Comparison of ENCODE assay signal across 8 mouse cellular contexts in the genomic region with DNA sequence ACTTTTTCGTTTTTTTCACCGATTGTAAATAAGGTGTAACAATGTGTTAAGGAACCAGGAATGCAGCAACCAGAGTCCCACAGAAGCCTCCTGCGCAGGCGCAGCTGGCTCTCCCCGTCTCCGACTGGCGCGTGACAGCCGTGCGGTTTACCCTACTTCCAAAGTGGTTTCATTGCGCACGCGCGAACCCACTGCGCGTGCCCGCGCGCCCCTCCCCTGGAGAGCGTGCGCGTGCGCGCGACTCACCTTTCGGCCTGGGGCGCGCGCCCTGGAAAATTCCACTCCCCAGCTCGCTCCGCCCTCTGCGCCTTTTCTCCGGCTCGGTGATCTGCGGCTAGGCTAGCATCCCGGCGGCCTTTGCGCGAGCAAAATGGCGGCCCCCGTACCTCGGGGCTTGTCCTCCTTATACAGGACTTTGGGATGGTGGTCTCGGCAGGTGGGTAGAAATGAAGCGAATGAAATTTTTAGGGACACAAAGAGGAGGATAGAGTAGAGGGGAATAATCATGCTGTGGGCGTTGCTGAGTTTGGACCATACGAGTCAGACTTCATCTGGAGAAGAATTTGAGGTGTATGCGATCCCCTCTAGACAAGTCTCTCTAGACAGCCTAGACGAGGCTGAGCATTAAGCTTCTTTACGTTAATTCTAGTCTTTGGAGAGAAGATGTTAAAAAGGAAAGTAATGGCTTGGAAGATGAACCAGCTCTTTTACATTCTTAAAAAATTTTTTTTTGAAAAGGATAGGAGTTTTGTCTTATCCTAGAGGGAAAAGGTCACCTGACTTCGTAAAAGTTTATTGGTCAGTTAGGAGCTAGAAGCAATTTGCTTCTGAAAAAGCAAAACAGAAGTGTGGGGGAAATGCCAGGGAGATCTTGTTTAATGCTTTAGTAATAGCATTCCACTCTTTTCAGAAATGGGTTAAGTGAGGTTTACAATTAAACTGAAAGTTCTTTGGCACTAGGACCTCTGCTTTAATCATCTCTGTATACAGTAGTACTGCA. TPM values are rescaled to one million over a fixed set of nuclear protein-coding genes. Genes with fewer than 3 reads are reported as not detected.
A peak's percentile ranks its signal among the peaks of the same experiment; 100 is the strongest.
DNase-seq lines count a peak whose midpoint lies in the region; ATAC-seq and TF ChIP-seq lines count a peak whose summit lies in the region.

A gene (plus strand): TSS at position 213 of the 1,000 bp plus-strand sequence.

- peak; percentile 89 for TF ChIP-seq POLR2A in cortical plate, adult 2 months (IDR thresholded peaks at IDR 0.05; ENCODE audit: extremely low read depth, insufficient read depth, low read length)

- H3K27ac ChIP-seq in cortical plate, adult 2 months (ENCODE audit: insufficient read depth, low read length) = no peak within 1 kb of the TSS

- 0 out of 2 replicates have a peak, but pooled peaks cover under 1% of the 10 kb centered on the region for H3K4me1 ChIP-seq in cortical plate, adult 2 months (ENCODE audit: control insufficient read depth, insufficient read depth, low read length)

- peak; percentile 99 for DNase-seq in gastrocnemius, postnatal 10 days
- peak; percentile 100 for DNase-seq in induced T-regulatory cell, adult 2 months (ENCODE audit: low read depth)
- peak; percentile 96 to 99 for DNase-seq in left cerebral cortex, adult 9 months (ENCODE audit: low spot score in 2 of 2)
- DNase-seq in right cerebral cortex, postnatal 14 days = peak; percentile 99
- DNase-seq in urinary bladder, postnatal 36 days (ENCODE audit: low spot score in 2 of 2) = peak; percentile 96 to 98

- no peak for TF ChIP-seq CTCF in cortical plate, adult 2 months (IDR thresholded peaks at IDR 0.05; ENCODE audit: extremely low read depth, insufficient read depth, low read length)

- ATAC-seq in activated CD4-positive, CD25-positive, alpha-beta regulatory T cell, adult 4 months = peak; percentile 95
- ATAC-seq in megakaryocyte progenitor cell, adult 5-6 weeks (replicated peaks; ENCODE audit: poor library complexity) = peak; percentile 98

- H3K4me3 ChIP-seq in cortical plate, adult 2 months (ENCODE audit: insufficient read depth, low read length) = peak within 1 kb of the TSS; percentile 49

RNA-seq across cellular contexts. Expression of the gene that starts here (rescaled TPM):
- polyA plus RNA-seq in activated CD4-positive, CD25-positive, alpha-beta regulatory T cell, adult 4 months (2017; shearing (Covaris generic)) = 10 to 100 TPM; 44.6 to 48.7 TPM
- polyA plus RNA-seq in cortical plate, adult 2 months (2012; rRNA removed) = 27.7 and 29.5 TPM in 2 replicates
- total RNA-seq in gastrocnemius, postnatal 10 days (2021) = 10 to 100 TPM; 28.5 to 33.8 TPM
- 34.7 and 43.6 TPM in 2 replicates for total RNA-seq in megakaryocyte progenitor cell, adult 5-6 weeks (2015)
- 22.4 and 23.1 TPM in 2 replicates for total RNA-seq in megakaryocyte progenitor cell, adult 5-6 weeks (2017)
